Mouse (Mus musculus) C2C12 (cell line): ENCODE results near the gene Uhrf2. TPM values are rescaled to one million over a fixed set of nuclear protein-coding genes. Genes with fewer than 3 reads are reported as not detected.
A peak's percentile ranks its signal among the peaks of the same experiment; 100 is the strongest.

Experiments used
- H3K27me3 ChIP-seq: one replicate; pipeline ENCODE4 v1.6.1; 2011; ENCODE audit not compliant: control insufficient read depth, insufficient read depth, insufficient read length
- H3K36me3 ChIP-seq: one replicate; pipeline ENCODE4 v1.6.1; 2011; ENCODE audit not compliant: control insufficient read depth, insufficient read depth
- H3K4me3 ChIP-seq: one replicate; pipeline ENCODE4 v1.5.1; 2011; ENCODE audit warnings: mild to moderate bottlenecking, control low read depth; ENCODE audit not compliant: poor library complexity, insufficient read depth, severe bottlenecking
- H3K79me2 ChIP-seq: one replicate; pipeline ENCODE4 v1.6.1; 2011; ENCODE audit not compliant: control insufficient read depth, insufficient read depth
- H3K79me3 ChIP-seq: one replicate; pipeline ENCODE4 v1.6.1; 2011; ENCODE audit warnings: low read depth, control low read depth
- H3ac ChIP-seq: one replicate; pipeline ENCODE3; 2011; ENCODE audit warnings: low read depth; ENCODE audit not compliant: control insufficient read depth, insufficient read length
- CEBPB ChIP-seq: IDR thresholded peaks from one replicate; pipeline ENCODE4 v1.6.1; 2011; ENCODE audit warnings: low read depth, mild to moderate bottlenecking, control low read depth, moderate library complexity
- CTCF ChIP-seq: IDR thresholded peaks from one replicate; pipeline ENCODE4 v1.5.1; 2011; ENCODE audit not compliant: control insufficient read depth, insufficient read depth, insufficient read length
- FOSL1 ChIP-seq: IDR thresholded peaks from one replicate; pipeline ENCODE4 v1.8.0; 2011; ENCODE audit warnings: mild to moderate bottlenecking, low read length; ENCODE audit not compliant: poor library complexity, insufficient read depth, severe bottlenecking
- MAX ChIP-seq: IDR thresholded peaks from one replicate; pipeline ENCODE4 v1.6.1; 2011; ENCODE audit warnings: mild to moderate bottlenecking, control low read depth
- MYOD1 ChIP-seq: IDR thresholded peaks from one replicate; pipeline ENCODE4 v1.6.1; 2011; ENCODE audit warnings: low read depth; ENCODE audit not compliant: control insufficient read depth, insufficient read length
- MYOG ChIP-seq: IDR thresholded peaks from one replicate; pipeline ENCODE4 v1.6.1; 2011; ENCODE audit not compliant: control insufficient read depth, insufficient read length; ENCODE audit errors: extremely low read depth
- USF1 ChIP-seq: IDR thresholded peaks from one replicate; pipeline ENCODE4 v1.6.1; 2011; ENCODE audit warnings: low read depth, mild to moderate bottlenecking, control low read depth, moderate library complexity
- polyA plus RNA-seq: library from polyadenylated mRNA; unstranded; fragments of >200 nt; fragmentation: generic; extraction: Trizol; gene quantifications from one replicate; pipeline ENCODE4 v1.2.1, GENCODE M21; 2012; ENCODE audit warnings: missing spikeins

Gene Uhrf2
- polyA plus RNA-seq, 1 experiment, result 23.4 TPM

DNA sequence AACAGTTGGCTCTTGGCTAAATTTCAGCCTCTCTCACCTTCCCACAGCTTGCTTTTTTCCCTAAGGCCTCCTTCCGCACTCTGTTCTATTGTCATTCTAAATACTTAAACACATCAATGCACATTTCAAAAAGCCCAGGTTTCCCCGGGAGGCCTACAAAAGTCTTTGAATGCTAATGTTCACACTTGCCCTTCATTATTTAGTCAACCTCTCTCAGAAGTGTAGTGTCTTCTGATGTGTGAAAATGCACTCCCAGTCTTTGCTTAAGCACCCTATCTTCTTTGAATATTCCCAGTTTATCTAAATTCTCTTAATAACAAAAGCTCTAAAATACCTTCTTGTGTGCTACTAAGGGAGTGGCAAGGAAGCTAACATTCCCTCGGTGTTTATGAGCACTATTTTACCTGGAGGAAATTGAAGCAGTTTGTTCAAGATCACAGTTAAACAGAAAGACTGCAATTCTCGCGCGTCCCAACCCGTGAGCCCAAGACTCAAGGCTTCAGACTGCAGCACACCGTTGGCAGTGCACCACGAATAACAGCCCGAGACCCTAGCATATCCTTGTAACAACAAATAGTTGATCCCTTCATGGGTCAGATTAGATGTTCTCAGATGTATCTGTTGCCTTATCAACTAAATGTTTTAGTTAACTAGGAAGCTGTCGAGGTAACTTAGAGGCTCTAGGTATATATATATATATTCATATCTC, 1.2 kb upstream of the Uhrf2 start:
- Histone ChIP-seq H3K79me3 (peaks cover 33% of the 10 kb centered on the region), H3ac (no peak overlapping the region), H3K27me3 (no peaks in the 10 kb centered on the region), H3K79me2 (peaks cover 39% of the 10 kb centered on the region), H3K4me3 (no peak overlapping the region), H3K36me3 (peaks cover 11% of the 10 kb centered on the region)
- TF ChIP-seq USF1, result no peak

DNA sequence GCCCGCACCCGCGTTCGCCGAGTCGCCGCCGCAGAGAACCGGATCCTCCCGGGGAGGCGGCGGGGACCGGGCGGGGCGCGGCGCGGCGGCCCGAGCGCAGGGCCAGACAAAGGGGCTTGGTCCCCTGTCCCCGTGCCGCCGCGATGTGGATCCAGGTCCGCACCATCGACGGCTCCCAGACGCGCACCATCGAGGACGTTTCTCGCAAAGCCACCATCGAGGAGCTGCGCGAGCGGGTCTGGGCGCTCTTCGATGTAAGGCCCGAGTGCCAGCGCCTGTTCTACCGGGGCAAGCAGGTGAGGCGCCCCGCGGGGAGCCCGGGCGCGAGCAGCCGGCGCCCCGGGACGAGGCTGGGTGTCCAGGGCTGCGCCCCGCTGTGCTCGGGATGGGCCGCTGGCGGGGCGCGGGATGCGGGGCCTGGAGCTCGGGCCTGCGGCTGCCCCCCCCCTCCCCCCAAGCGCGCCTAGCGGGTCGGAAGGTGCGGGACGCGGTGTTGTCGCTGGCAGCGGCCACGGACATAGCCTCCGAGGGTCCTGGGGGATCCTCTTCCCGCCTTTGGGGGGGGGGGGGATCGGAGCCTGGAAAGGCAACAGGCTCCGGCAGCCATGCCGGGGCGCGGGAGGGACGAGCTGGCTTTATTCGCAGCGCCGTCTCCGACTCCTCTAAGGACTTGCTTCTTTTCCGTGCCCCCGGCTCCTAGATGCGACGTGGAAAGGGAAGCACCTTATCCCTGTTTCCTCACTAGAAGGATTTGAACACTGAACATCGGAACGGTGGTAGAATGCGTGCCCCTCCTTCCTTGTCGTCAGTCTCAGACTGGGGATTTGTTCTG, 539 bp downstream of the Uhrf2 start:
- H3K27me3 ChIP-seq, result no peaks in the 10 kb centered on the region
- peak overlapping the region; percentile 83 for H3K4me3 ChIP-seq
- TF ChIP-seq CTCF (no peak), USF1 (no peak), MAX (no peak), CEBPB (no peak), FOSL1 (no peak), MYOD1 (no peak), MYOG (no peak)
- peaks cover 56% of the 10 kb centered on the region for H3K79me2 ChIP-seq
- H3ac ChIP-seq, result peak overlapping the region; percentile 98
- H3K79me3 ChIP-seq, result peaks cover 49% of the 10 kb centered on the region
- H3K36me3 ChIP-seq, result peaks cover 16% of the 10 kb centered on the region

DNA sequence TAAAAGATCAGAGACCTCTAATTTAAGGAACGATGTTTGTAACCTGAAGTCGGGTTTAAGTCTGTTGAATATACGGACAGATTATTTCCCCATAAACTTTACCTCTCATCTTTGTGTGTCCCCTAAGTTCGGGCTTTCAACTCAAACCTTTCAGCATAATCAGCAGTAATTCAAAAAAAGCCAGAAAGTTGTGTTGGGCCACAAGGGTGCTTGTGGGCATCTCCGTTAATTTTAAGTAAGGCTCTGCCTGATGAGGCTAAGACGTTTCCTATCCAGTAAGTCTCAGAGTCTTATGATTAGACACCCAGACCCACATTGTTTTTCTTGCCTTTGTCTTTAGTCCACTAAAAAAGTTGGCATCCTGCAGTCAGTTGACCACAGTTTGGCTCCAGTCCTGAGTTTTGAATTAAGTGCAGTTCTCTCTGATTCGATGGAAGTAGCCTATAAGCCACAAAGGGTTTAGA, 1.2 kb downstream of the Uhrf2 start:
- H3K79me3 ChIP-seq, result peaks cover 56% of the 10 kb centered on the region
- H3ac ChIP-seq, result peak overlapping the region; percentile 98
- no peak for TF ChIP-seq MAX
- TF ChIP-seq MYOD1, result no peak
- no peak for TF ChIP-seq USF1
- TF ChIP-seq CTCF, result no peak
- no peak for TF ChIP-seq MYOG
- TF ChIP-seq CEBPB, result no peak
- TF ChIP-seq FOSL1, result no peak
- peaks cover 16% of the 10 kb centered on the region for H3K36me3 ChIP-seq
- H3K27me3 ChIP-seq, result no peaks in the 10 kb centered on the region
- H3K4me3 ChIP-seq, result peak overlapping the region; percentile 83
- peaks cover 62% of the 10 kb centered on the region for H3K79me2 ChIP-seq

DNA sequence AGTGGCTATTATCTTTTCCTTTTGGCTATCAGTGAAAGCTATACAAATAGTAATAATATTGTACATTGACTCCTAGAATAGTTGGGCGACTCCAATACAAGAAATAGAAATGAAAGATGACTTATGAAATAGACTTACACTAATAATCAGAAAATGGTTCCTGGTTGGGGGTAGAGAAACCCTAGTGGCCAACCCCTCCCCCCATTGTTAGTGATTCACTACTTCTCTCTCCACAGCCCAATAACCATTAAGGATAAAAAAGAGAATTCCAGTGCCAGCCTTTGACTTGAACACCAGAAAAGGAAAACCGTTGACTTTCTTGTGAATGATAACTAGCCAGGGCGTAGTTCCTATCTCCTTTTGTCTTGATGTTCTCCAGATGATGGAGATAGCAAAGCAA, 1.9 kb downstream of the Uhrf2 start:
- peaks cover 69% of the 10 kb centered on the region for H3K79me2 ChIP-seq
- H3K79me3 ChIP-seq, result peaks cover 63% of the 10 kb centered on the region
- no peak overlapping the region for H3ac ChIP-seq
- H3K36me3 ChIP-seq, result peaks cover 16% of the 10 kb centered on the region
- TF ChIP-seq MYOG (no peak), USF1 (no peak), CTCF (no peak), MYOD1 (no peak), FOSL1 (no peak), MAX (no peak), CEBPB (no peak)
- peak overlapping the region; percentile 83 for H3K4me3 ChIP-seq
- no peaks in the 10 kb centered on the region for H3K27me3 ChIP-seq

DNA sequence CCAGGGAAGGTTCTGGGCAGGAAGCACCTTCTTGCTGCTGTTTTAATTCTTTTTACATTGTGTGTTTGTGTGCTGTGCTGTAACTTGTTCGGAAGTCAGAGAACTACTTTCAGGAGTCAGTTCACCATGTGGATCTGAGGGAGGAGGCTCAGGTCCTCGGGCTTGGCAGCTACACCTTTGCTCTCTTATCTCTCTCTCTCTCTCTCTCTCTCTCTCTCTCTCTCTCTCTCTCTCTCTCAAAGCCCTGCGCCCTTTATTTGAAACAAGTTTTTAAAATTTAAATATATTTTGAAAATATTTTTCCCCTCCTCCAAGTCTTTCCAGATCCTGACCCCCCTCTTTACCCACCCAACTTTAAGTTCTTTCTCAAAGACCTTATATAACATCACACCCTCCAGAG, 5.0 kb downstream of the Uhrf2 start:
- Histone ChIP-seq H3K79me3 (peaks cover 92% of the 10 kb centered on the region), H3K27me3 (no peaks in the 10 kb centered on the region), H3K79me2 (peaks cover 99% of the 10 kb centered on the region), H3ac (no peak overlapping the region), H3K36me3 (peaks cover 27% of the 10 kb centered on the region), H3K4me3 (no peak overlapping the region)
- TF ChIP-seq FOSL1, result no peak
- no peak for TF ChIP-seq MYOG
- no peak for TF ChIP-seq CEBPB
- TF ChIP-seq MAX, result no peak
- no peak for TF ChIP-seq MYOD1
- no peak for TF ChIP-seq USF1
- TF ChIP-seq CTCF, result no peak

DNA sequence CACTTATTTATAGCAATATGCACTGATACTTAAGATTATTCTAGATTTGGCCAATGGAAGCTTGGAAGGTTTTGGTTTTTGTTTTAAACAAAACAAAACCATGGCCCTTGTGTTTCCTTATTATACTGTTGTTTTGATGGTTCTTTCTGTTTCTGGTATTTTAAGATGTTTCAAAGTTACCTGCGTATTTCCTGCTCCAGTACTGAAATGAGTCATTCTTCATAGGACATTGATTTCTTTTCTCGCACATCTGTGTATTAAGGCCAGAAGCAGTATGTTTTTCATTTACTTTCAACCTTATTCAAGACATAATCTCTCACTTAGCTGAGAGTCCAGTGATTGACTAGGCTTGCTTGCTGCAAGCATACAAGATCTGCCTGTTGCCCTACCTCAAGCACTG, 13.4 kb downstream of the Uhrf2 start:
- peaks cover 99% of the 10 kb centered on the region for H3K79me2 ChIP-seq
- no peaks in the 10 kb centered on the region for H3K27me3 ChIP-seq
- peaks cover 73% of the 10 kb centered on the region for H3K36me3 ChIP-seq
- no peak overlapping the region for H3K4me3 ChIP-seq
- peaks cover 92% of the 10 kb centered on the region for H3K79me3 ChIP-seq
- TF ChIP-seq USF1, result no peak
- no peak for TF ChIP-seq MYOD1
- no peak for TF ChIP-seq FOSL1
- no peak for TF ChIP-seq MYOG
- TF ChIP-seq MAX, result no peak
- no peak for TF ChIP-seq CTCF
- no peak for TF ChIP-seq CEBPB
- H3ac ChIP-seq, result no peak overlapping the region
